Mouse (Mus musculus): Measurements from ENCODE around the gene Tbc1d8. TPM values are rescaled to one million over a fixed set of nuclear protein-coding genes. Genes with fewer than 3 reads are reported as not detected.
A peak's percentile ranks its signal among the peaks of the same experiment; 100 is the strongest.

Gene Tbc1d8
- polyA plus RNA-seq, 1 experiment from 2014 or later = 5.4 TPM

GRCm38 (mm10) chr1:39425497-39425896, 53.1 kb downstream of the Tbc1d8 start:
- no peak overlapping the region for H3K9ac ChIP-seq (ENCODE audit: low read length)
- DNase-seq (ENCODE audit: low spot score, missing footprints) (no peak), ATAC-seq (ENCODE audit: low FRiP score) (no peak)
- no peak overlapping the region for H3K4me2 ChIP-seq
- no peak overlapping the region for H3K27ac ChIP-seq (ENCODE audit: low read depth, low read length)
- WGBS = 90% methylated on average over 9 of the region's 9 CpGs
- H3K4me3 ChIP-seq (ENCODE audit: low read depth, low read length) = no peak overlapping the region
- no peaks in the 10 kb centered on the region for H3K36me3 ChIP-seq (ENCODE audit: control insufficient read depth, insufficient read depth, low read length)
- H3K9me3 ChIP-seq (ENCODE audit: control insufficient read depth, low read length) = no peaks in the 10 kb centered on the region
- H3K27me3 ChIP-seq (ENCODE audit: control insufficient read depth, insufficient read depth, low read length) = no peaks in the 10 kb centered on the region
- no peaks in the 10 kb centered on the region for H3K4me1 ChIP-seq (ENCODE audit: control insufficient read depth, insufficient read depth, low read length)

DNA sequence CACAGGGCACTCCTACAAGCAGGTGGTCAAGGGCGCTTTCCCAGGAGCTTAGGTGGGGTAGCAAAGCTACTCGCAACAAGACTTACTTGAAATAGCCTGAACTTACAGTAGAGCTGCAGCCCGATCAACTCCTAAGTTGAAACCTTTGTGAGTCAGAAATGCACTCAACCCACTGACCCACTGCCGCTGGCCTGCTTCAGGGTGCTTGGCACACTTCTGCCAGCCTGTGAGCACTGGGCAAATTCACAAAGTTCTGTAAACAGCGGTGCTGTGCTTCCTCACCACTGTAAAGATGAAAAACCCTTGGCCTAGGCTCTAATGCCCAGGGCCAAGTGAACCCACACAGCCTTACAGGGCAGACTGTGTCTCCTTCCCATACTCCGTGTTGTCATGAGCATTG, 57.6 kb downstream of the Tbc1d8 start:
- DNase-seq (ENCODE audit: low spot score, missing footprints) (peak; percentile 74), ATAC-seq (ENCODE audit: low FRiP score) (no peak)
- WGBS = 93% methylated on average over 6 of the region's 6 CpGs
- no peaks in the 10 kb centered on the region for H3K4me1 ChIP-seq (ENCODE audit: control insufficient read depth, insufficient read depth, low read length)
- no peak overlapping the region for H3K4me3 ChIP-seq (ENCODE audit: low read depth, low read length)
- H3K27ac ChIP-seq (ENCODE audit: low read depth, low read length) = no peak overlapping the region
- no peak overlapping the region for H3K9ac ChIP-seq (ENCODE audit: low read length)
- H3K36me3 ChIP-seq (ENCODE audit: control insufficient read depth, insufficient read depth, low read length) = no peaks in the 10 kb centered on the region
- no peaks in the 10 kb centered on the region for H3K9me3 ChIP-seq (ENCODE audit: control insufficient read depth, low read length)
- no peaks in the 10 kb centered on the region for H3K27me3 ChIP-seq (ENCODE audit: control insufficient read depth, insufficient read depth, low read length)
- H3K4me2 ChIP-seq = no peak overlapping the region

GRCm38 (mm10) chr1:39418852-39419251, 59.7 kb downstream of the Tbc1d8 start:
- Histone ChIP-seq H3K4me1 (ENCODE audit: control insufficient read depth, insufficient read depth, low read length) (no peaks in the 10 kb centered on the region), H3K9me3 (ENCODE audit: control insufficient read depth, low read length) (no peaks in the 10 kb centered on the region; the same call in 1 of the 2 replicates), H3K4me2 (no peak overlapping the region), H3K27me3 (ENCODE audit: control insufficient read depth, insufficient read depth, low read length) (no peaks in the 10 kb centered on the region), H3K27ac (ENCODE audit: low read depth, low read length) (no peak overlapping the region), H3K4me3 (ENCODE audit: low read depth, low read length) (no peak overlapping the region), H3K36me3 (ENCODE audit: control insufficient read depth, insufficient read depth, low read length) (no peaks in the 10 kb centered on the region), H3K9ac (ENCODE audit: low read length) (no peak overlapping the region)
- DNase-seq (ENCODE audit: low spot score, missing footprints) = peak; percentile 62
- ATAC-seq (ENCODE audit: low FRiP score) = no peak
- WGBS = 85% methylated on average over 9 of the region's 9 CpGs

DNA sequence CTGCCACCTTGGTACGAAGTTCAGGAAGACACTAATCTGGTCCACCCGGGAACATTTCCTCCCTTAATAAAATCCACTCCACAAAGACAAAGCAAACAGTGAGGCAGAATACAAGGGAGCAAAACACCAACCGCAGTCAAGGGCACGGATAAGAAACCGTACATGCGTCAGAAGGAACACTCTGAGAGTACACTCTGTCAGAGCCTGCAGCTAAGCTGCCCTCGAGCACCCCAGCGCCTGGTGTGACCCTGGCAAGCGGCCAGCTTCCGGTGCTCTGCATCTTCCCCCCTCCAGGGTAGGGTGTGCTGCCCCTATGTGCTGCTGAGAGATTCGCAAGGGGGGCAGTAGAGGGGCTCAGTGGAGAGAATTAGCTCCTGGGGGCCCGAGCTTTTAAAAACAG, 60.7 kb downstream of the Tbc1d8 start:
- H3K4me2 ChIP-seq = no peak overlapping the region
- peak; percentile 79 for DNase-seq (ENCODE audit: low spot score, missing footprints)

GRCm38 (mm10) chr1:39410085-39410821, 68.3 kb downstream of the Tbc1d8 start:
- 87% methylated on average over 19 of the region's 19 CpGs for WGBS
- DNase-seq (ENCODE audit: low spot score, missing footprints) (peak; percentile 23), ATAC-seq (ENCODE audit: low FRiP score) (no peak)
- Histone ChIP-seq H3K4me3 (ENCODE audit: low read depth, low read length) (no peak overlapping the region), H3K9ac (ENCODE audit: low read length) (no peak overlapping the region), H3K4me2 (no peak overlapping the region), H3K27me3 (ENCODE audit: control insufficient read depth, insufficient read depth, low read length) (no peaks in the 10 kb centered on the region), H3K9me3 (ENCODE audit: control insufficient read depth, low read length) (no peaks in the 10 kb centered on the region; the same call in 1 of the 2 replicates), H3K36me3 (ENCODE audit: control insufficient read depth, insufficient read depth, low read length) (no peaks in the 10 kb centered on the region), H3K27ac (ENCODE audit: low read depth, low read length) (no peak overlapping the region), H3K4me1 (ENCODE audit: control insufficient read depth, insufficient read depth, low read length) (no peaks in the 10 kb centered on the region)

More for the DNA sequence above, 60.7 kb downstream of the Tbc1d8 start:
- Histone ChIP-seq H3K27me3 (ENCODE audit: control insufficient read depth, insufficient read depth, low read length) (no peaks in the 10 kb centered on the region), H3K9ac (ENCODE audit: low read length) (no peak overlapping the region), H3K27ac (ENCODE audit: low read depth, low read length) (no peak overlapping the region), H3K4me1 (ENCODE audit: control insufficient read depth, insufficient read depth, low read length) (no peaks in the 10 kb centered on the region), H3K9me3 (ENCODE audit: control insufficient read depth, low read length) (no peaks in the 10 kb centered on the region; the same call in 1 of the 2 replicates), H3K36me3 (ENCODE audit: control insufficient read depth, insufficient read depth, low read length) (no peaks in the 10 kb centered on the region), H3K4me3 (ENCODE audit: low read depth, low read length) (no peak overlapping the region)
- whole genome bisulfite sequencing = 55% methylated on average over 12 of the region's 12 CpGs
- ATAC-seq (ENCODE audit: low FRiP score) = no peak

DNA sequence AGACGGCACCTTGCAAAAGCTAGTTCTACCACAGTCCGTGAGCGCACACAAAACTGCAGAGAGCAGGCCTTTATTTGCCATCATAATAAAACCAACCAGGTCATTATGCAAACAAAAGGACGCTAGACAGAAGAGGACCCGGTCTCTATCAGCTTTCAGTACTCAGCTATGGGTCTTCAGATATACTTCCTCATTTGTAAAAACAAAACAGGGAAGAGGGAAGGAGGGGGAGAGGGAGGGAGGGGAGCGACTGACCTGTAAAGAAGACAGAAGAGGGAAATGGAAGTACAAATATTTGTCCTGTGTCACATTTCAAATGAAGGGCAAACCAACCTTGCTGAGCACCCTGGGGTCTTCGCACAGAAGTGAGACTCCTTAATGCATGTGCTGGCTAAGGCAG, 69.9 kb downstream of the Tbc1d8 start:
- 79% methylated on average over 7 of the region's 7 CpGs for WGBS
- no peaks in the 10 kb centered on the region for H3K27me3 ChIP-seq (ENCODE audit: control insufficient read depth, insufficient read depth, low read length)
- no peaks in the 10 kb centered on the region for H3K9me3 ChIP-seq (ENCODE audit: control insufficient read depth, low read length)
- H3K4me2 ChIP-seq = no peak overlapping the region
- peak; percentile 53 for DNase-seq (ENCODE audit: low spot score, missing footprints)
- H3K4me3 ChIP-seq (ENCODE audit: low read depth, low read length) = no peak overlapping the region
- H3K36me3 ChIP-seq (ENCODE audit: control insufficient read depth, insufficient read depth, low read length) = no peaks in the 10 kb centered on the region
- H3K9ac ChIP-seq (ENCODE audit: low read length) = no peak overlapping the region
- no peak for ATAC-seq (ENCODE audit: low FRiP score)
- H3K27ac ChIP-seq (ENCODE audit: low read depth, low read length) = no peak overlapping the region
- no peaks in the 10 kb centered on the region for H3K4me1 ChIP-seq (ENCODE audit: control insufficient read depth, insufficient read depth, low read length)

- ATAC-seq (ENCODE audit: low FRiP score) (no peak), DNase-seq (ENCODE audit: low spot score, missing footprints) (peak; percentile 67)
- Histone ChIP-seq H3K27ac (ENCODE audit: low read depth, low read length) (no peak overlapping the region), H3K4me2 (no peak overlapping the region), H3K4me1 (ENCODE audit: control insufficient read depth, insufficient read depth, low read length) (no peaks in the 10 kb centered on the region), H3K9me3 (ENCODE audit: control insufficient read depth, low read length) (no peaks in the 10 kb centered on the region), H3K36me3 (ENCODE audit: control insufficient read depth, insufficient read depth, low read length) (no peaks in the 10 kb centered on the region), H3K9ac (ENCODE audit: low read length) (no peak overlapping the region), H3K27me3 (ENCODE audit: control insufficient read depth, insufficient read depth, low read length) (no peaks in the 10 kb centered on the region), H3K4me3 (ENCODE audit: low read depth, low read length) (no peak overlapping the region)
- WGBS = 91% methylated on average over 6 of the region's 6 CpGs
These were observed 70.4 kb downstream of the Tbc1d8 start for GRCm38 (mm10) chr1:39408123-39408522.

DNA sequence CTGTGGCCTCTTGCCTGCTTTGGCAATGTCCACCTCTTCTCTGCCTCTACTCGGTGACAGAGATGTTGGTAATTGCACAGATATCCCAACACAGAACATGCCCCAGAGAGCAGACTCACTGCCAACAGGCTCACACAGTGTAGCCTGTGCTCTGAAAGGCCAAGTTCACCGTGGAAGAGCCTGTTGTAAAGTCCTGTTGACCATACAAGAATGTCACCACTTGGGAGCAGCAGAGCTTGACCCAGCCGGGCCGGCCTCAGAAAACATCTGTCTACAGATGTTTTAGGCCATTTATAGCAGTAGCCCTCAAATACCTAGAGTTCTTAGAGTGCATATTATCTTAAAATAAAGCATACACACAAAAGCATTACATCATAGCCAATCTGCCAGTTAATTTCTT, 71.4 kb downstream of the Tbc1d8 start:
- 84% methylated on average over 4 of the region's 4 CpGs for WGBS

GRCm38 (mm10) chr1:39400173-39400572, 78.4 kb downstream of the Tbc1d8 start:
- H3K4me2 ChIP-seq = no peak overlapping the region
- WGBS = 97% methylated on average over 3 of the region's 3 CpGs
- no peak overlapping the region for H3K4me3 ChIP-seq (ENCODE audit: low read depth, low read length)
- no peaks in the 10 kb centered on the region for H3K36me3 ChIP-seq (ENCODE audit: control insufficient read depth, insufficient read depth, low read length)
- DNase-seq (ENCODE audit: low spot score, missing footprints) (no peak), ATAC-seq (ENCODE audit: low FRiP score) (no peak)
- no peaks in the 10 kb centered on the region for H3K27me3 ChIP-seq (ENCODE audit: control insufficient read depth, insufficient read depth, low read length)
- no peak overlapping the region for H3K27ac ChIP-seq (ENCODE audit: low read depth, low read length)
- H3K9ac ChIP-seq (ENCODE audit: low read length) = no peak overlapping the region
- no peaks in the 10 kb centered on the region for H3K4me1 ChIP-seq (ENCODE audit: control insufficient read depth, insufficient read depth, low read length)
- H3K9me3 ChIP-seq (ENCODE audit: control insufficient read depth, low read length) = no peaks in the 10 kb centered on the region

More for the DNA sequence above, 71.4 kb downstream of the Tbc1d8 start:
- no peak overlapping the region for H3K4me2 ChIP-seq
- H3K27me3 ChIP-seq (ENCODE audit: control insufficient read depth, insufficient read depth, low read length) = no peaks in the 10 kb centered on the region
- no peak overlapping the region for H3K4me3 ChIP-seq (ENCODE audit: low read depth, low read length)
- ATAC-seq (ENCODE audit: low FRiP score) = no peak
- no peaks in the 10 kb centered on the region for H3K36me3 ChIP-seq (ENCODE audit: control insufficient read depth, insufficient read depth, low read length)
- no peaks in the 10 kb centered on the region for H3K4me1 ChIP-seq (ENCODE audit: control insufficient read depth, insufficient read depth, low read length)
- H3K9me3 ChIP-seq (ENCODE audit: control insufficient read depth, low read length) = no peaks in the 10 kb centered on the region
- H3K27ac ChIP-seq (ENCODE audit: low read depth, low read length) = no peak overlapping the region
- no peak overlapping the region for H3K9ac ChIP-seq (ENCODE audit: low read length)
- DNase-seq (ENCODE audit: low spot score, missing footprints) = no peak
